Mouse (Mus musculus): ENCODE measurements around the gene Dnah10. TPM values are rescaled to one million over a fixed set of nuclear protein-coding genes. Genes with fewer than 3 reads are reported as not detected.

Gene Dnah10
- total RNA-seq, 1 experiment from 2014 or later = 0.78 TPM

- peak; percentile 78 for DNase-seq
Observed at GRCm38 (mm10) chr5:124872033-124872432, 147.1 kb downstream of the Dnah10 start.

- DNase-seq = no peak
Observed at GRCm38 (mm10) chr5:124873096-124873495, 148.2 kb downstream of the Dnah10 start.

GRCm38 (mm10) chr5:124873890-124874601, 149.2 kb downstream of the Dnah10 start:
- no peak for DNase-seq

GRCm38 (mm10) chr5:124879251-124879650, 154.4 kb downstream of the Dnah10 start:
- DNase-seq = no peak

GRCm38 (mm10) chr5:124879801-124880200, 154.9 kb downstream of the Dnah10 start:
- no peak for DNase-seq

- DNase-seq = no peak
Observed at GRCm38 (mm10) chr5:124883877-124884276, 159.0 kb downstream of the Dnah10 start.

Other genes with a start within 250 kb of the Dnah10 start
- gene Rilpl2, start 246.7 kb upstream of the Dnah10 start, total RNA-seq (2021) = 21.2 and 23.9 TPM in 2 replicates
- 13.4 and 18.4 TPM in 2 replicates for gene Snrnp35, start 242.0 kb upstream of the Dnah10 start, total RNA-seq (2021)
- 15.8 and 18.1 TPM in 2 replicates for gene Rilpl1, start 193.7 kb upstream of the Dnah10 start, total RNA-seq (2021)
- 200 and 212 TPM in 2 replicates for gene Tmed2, start 184.4 kb upstream of the Dnah10 start, total RNA-seq (2021)
- 12.0 and 16.3 TPM in 2 replicates for gene Ddx55, start 172.2 kb upstream of the Dnah10 start, total RNA-seq (2021)
- gene Eif2b1, start 146.0 kb upstream of the Dnah10 start, total RNA-seq (2021) = 42.9 and 51.2 TPM in 2 replicates
- gene Gtf2h3, start 145.9 kb upstream of the Dnah10 start, total RNA-seq (2021) = 35.6 and 35.7 TPM in 2 replicates
- gene Atp6v0a2, start 96.5 kb upstream of the Dnah10 start, total RNA-seq (2021) = 55.2 and 60.1 TPM in 2 replicates
- 4.2 and 6.2 TPM in 2 replicates for gene Ccdc92, start 137.3 kb downstream of the Dnah10 start, total RNA-seq (2021)
- gene Zfp664, start 137.6 kb downstream of the Dnah10 start, total RNA-seq (2021) = 53.2 and 54.8 TPM in 2 replicates

Measured in adrenal gland, postnatal 14 days (tissue).